Mouse (Mus musculus) spleen, adult 2 months (tissue): ENCODE results near the gene Myo3b.

Experiments used
- CTCF ChIP-seq: fragments of 200-500 bp; IDR thresholded peaks from 2 replicates; pipeline ENCODE4 v1.5.1; 2011; ENCODE audit warnings: mild to moderate bottlenecking, inconsistent platforms; ENCODE audit not compliant: insufficient read depth, insufficient read length, insufficient replicate concordance; ENCODE audit errors: extremely low read depth
- POLR2A ChIP-seq: fragments of 200-500 bp; IDR thresholded peaks from 2 replicates; pipeline ENCODE4 v1.6.1; 2011; ENCODE audit warnings: low read depth, low read length, inconsistent platforms

DNA sequence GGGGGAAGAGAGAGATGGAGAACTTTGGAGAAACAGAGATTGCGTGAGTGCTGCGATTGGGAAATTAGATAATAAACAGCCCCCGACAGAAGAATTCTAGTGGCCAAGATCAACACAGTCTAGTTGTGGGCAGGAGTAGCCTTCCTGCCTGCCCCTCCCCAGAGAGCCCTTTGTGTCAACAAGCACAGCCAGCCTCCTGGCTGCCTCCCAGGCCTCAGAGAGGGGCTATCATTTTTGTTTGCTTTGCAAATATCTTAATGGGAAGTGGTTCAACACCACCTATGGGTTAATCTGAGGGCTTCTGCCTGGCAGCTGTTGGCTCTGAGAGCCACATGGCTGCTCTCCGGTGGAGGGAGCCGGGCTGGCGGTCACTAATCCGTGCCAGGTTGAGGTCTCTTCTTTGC, 298.3 kb downstream of the Myo3b start:
- TF ChIP-seq POLR2A: no peak
- no peak for TF ChIP-seq CTCF
